Mouse (Mus musculus) testis, adult 2 months (tissue): ENCODE results near the gene Acot4.

ENCODE experiments used
- CTCF ChIP-seq: fragments of 200-500 bp; IDR thresholded peaks from 2 replicates; pipeline ENCODE4 v1.5.1; 2012; ENCODE audit warnings: low read depth, mild to moderate bottlenecking, inconsistent platforms, low read length, moderate library complexity; ENCODE audit not compliant: control insufficient read depth, insufficient read depth, insufficient replicate concordance
- POLR2A ChIP-seq: fragments of 200-500 bp; IDR thresholded peaks from 2 replicates; pipeline ENCODE4 v1.6.1; 2012; ENCODE audit warnings: low read depth, mild to moderate bottlenecking, inconsistent platforms, low read length, moderate library complexity; ENCODE audit not compliant: control insufficient read depth

DNA sequence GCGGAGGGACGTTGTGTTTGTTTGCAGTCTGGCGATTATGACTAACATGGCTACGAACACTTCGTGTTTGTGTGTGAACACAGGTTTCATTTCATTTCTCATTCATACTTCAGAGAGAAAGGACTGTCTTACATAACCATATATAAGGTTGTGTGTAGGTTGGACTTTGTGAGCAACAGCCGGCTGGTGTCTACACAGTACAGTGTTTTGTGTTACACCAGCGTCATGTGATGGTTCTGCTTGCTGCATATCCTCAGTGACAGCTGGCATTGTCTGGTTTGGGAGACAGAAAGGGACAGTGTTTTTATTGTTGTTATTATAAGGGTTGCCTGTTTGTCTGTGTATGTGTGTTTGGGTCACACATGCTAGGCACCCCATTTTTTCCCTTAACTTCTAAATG, 24.5 kb upstream of the Acot4 start:
- TF ChIP-seq POLR2A (no peak), CTCF (no peak)
